Mouse (Mus musculus): ENCODE results near the gene Gm49320.
"Not testable (repeated sequence)": the region's sequence is repeated elsewhere in the genome, so short reads cannot be mapped to it uniquely, and the experiment has no call there.

Gene Gm49320

DNA sequence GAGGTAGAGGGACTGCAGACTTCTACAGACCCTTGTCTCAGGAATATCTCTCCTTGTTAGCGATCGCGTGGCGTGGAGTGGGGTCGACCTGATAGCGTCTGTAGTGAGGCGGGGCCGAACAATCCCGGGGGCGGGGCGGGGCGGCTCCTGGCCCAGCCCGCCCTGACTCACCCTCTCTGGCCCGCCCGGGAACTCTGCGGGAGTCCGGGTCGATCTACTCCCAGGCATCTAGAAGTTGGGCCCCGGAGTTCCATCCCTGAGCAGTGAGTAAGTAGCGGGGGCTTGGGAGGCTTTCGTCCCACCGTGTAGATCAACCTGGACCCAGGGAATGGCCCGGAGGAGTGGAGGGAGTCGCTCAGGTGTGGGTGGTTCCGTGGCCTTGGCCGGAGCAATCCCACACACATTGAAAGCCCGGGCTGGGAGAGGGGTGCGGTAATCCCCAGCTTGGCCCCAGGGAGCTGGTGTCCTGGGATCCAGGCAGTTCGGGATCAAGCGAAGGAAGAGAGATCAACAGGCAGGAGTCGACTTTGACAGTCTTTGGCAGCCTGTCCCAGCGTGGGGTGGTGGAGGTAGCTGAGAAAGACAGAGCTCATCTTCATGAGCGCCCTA is 11.8 kb upstream of the Gm49320 start, which contains the start of gene Lrrc8e:
Gene Lrrc8e, plus strand, starts transcription at position 89 of the 609 bp plus-strand sequence.
- DNase-seq (ENCODE audit: low spot score): no peak

DNA sequence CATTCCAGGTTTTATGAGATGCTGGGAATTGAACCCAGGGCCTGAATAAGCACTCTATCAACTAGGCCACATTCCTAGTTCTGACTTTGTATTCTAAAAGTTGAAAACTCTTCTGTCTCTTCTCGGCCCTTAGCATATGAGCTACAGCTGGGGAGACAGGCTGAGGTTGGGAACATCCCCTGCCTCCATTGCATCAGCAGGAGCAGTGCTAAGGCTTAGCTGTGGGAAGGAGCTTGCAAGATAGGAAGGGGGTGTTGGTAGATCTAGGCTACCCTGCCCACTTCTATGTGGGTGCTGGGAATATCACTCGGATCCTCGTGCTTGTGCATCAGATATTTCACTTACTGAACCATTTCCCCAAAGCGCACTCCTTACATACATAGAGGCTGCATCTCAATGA is 10.7 kb upstream of the Gm49320 start:
- DNase-seq (ENCODE audit: low spot score): no peak

DNA sequence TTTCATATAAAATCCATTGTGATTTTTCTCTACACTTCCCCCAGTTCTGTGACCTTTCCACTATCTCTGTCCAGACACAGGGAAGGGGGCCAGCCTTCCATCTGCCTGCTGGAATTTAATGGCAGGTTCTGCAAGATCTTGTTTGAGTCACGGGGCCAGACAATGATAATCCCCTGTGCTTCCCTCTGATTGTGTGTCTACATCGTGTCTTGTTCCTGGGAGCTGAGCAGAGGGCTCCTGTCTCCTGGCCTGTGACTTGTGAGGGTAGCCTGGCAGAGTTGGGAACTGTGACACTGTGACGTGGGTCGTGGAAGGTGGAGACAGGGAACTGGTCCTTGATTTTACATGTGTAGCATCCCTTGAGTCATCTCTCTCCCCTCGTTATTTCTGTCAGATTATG is 8.9 kb upstream of the Gm49320 start:
- no peak for DNase-seq (ENCODE audit: low spot score)

GRCm38 (mm10) chr8:4230612-4231351 is 7.9 kb upstream of the Gm49320 start:
- DNase-seq (ENCODE audit: low spot score): no peak

DNA sequence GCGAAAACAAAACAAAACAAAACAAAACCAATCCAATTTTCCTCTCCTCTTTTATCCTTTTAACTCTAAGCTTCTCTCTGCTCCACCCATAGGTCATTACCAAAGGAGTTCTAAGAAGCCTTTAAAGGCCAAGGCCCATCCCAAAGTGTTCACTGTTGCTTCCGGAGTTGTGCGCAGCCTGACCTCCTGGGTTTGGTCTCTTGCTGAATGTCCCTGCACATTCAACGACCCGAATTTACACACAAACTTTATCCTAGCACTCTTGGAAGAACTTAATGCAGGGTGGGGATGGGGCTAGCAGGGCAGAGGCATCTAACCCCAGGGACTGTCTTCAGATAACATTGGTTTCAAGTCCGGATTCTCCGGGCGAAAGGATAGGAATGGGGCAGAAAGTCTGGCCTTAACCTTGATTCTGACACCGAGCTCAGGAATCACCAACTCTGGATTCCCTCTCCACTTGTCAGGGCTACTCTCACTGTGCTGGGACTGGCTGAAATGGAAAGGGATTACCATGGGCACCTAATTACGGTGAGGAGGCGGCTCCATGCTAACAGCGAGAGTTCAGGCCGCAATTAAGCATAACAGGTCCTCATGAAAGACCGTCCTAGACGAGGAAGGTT is 741 bp upstream of the Gm49320 start:
- no peak for DNase-seq (ENCODE audit: low spot score)

DNA sequence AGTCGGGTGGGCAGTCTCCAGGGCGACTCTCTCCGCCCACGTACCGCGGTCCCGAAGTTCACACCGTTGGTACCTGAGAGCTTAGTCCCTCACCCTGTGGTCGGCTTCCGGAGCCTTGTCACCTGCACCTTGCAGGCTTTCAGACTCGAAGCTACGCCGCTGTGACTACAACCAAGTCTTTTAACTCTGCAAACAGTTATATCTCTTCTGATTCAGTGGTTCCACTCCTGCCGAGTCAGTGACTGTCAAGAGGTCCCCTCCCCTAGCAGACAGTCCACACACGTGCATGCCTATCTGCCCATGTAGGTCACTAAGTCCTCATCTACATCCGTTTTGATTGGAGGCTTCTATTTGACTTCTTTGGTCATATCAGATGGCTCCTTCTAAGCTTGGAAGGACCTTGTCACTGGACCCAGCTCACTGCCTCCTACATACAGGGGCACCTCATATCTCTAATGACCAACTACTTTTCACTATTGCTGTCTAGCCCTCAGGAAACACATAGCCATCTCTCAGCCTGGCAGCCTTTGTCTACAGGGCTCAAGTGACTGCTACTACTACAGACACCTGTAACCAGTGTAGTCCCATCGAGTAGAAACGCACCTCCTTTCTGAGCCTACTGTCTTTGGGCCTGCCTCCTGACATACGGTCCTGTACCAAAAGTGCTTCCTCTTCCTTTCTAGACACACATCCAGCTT is 677 bp downstream of the Gm49320 start:
- DNase-seq (ENCODE audit: low spot score): no peak

DNA sequence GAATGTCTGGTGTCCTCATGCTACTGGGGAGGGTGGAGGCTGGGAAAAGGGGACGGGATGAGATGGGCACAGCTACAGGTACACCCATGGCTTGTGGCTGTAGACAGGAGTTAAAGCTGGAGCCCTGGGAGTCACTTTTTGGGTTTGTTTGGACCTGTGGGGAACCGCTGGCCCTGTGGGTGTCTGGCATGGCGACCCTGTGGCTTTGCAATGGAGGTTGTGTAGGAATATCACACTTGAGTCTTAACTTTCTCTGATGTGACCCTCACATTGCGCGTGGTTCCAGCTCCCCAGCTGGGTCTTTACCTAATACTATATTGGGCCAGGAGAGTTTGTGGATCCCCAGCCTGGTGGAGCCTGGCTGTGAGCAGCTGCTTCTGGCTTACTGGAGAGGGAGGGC is 6.4 kb downstream of the Gm49320 start:
- no peak for DNase-seq (ENCODE audit: low spot score)

- no peak for DNase-seq (ENCODE audit: low spot score)
Measured at GRCm38 (mm10) chr8:4245737-4246136, 7.1 kb downstream of the Gm49320 start.

- DNase-seq (ENCODE audit: low spot score): no peak
Measured at GRCm38 (mm10) chr8:4247241-4247640, 8.6 kb downstream of the Gm49320 start.

GRCm38 (mm10) chr8:4247951-4248540 is 9.4 kb downstream of the Gm49320 start, which contains the start of gene Tgfbr3l:
Tgfbr3l (plus strand) TSS chr8:4248214.
- DNase-seq (ENCODE audit: low spot score): no peak

DNA sequence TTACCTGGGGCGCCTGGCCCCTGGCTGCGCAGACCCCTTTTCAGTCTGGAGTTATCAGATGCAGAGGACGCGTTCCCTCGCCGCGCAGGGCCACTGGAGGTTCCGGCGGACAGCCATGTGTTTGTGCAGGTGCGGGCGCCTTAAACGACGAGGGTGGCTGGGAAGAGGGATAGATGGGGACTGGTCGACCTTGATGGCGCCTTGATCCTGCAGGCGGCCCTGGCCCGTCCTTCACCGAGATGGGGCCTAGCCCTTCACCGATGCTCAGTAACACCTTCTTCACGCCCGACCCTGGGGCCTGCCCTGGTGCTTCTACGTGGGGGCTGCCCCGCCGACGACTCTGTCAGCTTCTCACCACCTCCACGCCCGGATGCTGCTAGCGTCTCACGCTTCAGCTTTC is 10.5 kb downstream of the Gm49320 start:
- no peak for DNase-seq (ENCODE audit: low spot score)

DNA sequence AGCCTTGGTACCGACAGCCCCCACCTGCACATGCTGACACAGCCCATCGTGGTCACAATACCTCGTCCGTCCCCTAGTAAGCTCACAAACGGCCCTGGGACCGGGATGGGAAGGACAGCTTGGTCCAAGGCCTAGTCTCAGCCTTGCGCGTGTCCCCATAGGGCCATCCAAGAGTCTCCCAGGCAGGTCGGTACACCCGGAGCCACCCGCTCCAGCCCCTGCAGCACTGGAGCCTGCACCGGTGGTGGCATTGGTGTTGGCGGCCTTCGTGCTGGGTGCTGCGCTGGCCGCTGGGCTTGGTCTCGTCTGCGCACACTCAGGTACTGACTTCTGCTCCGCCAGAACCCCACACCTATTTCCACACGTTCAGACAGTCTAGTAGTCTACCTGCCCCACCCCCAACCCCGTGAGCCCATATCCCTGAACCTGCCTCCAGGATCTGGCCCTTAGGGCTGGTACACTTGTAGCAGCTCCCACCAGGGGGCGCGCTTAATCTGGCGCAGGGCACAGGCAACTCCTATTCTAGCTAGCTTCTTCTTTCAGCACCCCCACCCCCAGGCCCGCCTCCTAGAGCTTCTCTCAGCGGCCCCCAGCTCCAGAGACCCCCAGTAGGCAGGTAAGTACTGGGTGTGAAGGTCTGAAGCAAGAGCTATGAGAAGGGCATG is 11.8 kb downstream of the Gm49320 start:
- DNase-seq (ENCODE audit: low spot score): peak; percentile 89

GRCm38 (mm10) chr8:4252116-4252760 is 13.6 kb downstream of the Gm49320 start:
- DNase-seq (ENCODE audit: low spot score): no peak

DNA sequence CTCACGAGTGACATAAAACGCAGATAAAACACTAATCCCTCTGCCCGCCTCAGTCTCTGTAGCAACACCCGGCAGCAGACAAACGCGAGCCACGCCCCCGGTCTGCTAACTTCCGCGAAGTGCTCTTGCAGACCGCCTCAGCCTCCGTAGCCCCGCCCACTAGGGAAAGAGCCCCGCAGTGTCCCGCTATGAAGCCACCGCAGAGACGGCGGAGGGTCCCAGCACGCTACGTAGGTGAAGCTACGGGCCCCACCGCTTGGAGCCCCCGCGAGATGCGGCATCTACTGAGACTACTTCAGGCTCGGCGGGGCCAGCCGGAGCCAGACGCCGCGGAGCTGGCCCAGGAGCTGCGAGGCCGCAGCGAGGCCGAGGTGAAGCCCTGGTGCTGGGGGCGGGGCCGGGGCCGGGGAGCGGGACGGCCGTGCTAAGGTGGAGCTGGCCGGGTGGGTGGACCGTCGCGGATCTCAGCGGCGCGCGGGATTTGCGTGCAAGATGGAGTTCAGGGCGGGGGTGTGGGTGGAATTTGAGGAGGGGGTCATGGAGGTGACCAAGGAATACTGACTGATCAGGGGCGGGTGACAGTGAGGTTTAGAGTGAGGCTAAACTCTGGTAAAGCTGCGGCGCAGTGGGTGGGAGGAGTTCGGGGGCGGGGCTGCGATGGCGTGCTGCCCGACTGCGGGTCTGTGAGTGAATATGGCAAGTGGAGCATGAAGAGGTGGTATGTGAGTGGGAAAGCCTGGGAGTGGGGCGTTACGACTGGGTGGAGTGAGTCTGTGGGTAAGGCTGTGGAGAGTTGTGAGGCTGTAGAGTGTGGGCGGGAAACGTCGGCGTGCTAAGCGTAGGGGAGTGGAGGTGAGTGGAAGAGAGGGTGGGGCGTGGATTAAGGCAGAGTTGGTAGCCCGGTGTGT is 14.5 kb downstream of the Gm49320 start, which contains the start of gene Snapc2:
Gene Snapc2, plus strand, starts transcription at position 147 of the 908 bp plus-strand sequence.
- peak; percentile 97 for DNase-seq (ENCODE audit: low spot score)

DNA sequence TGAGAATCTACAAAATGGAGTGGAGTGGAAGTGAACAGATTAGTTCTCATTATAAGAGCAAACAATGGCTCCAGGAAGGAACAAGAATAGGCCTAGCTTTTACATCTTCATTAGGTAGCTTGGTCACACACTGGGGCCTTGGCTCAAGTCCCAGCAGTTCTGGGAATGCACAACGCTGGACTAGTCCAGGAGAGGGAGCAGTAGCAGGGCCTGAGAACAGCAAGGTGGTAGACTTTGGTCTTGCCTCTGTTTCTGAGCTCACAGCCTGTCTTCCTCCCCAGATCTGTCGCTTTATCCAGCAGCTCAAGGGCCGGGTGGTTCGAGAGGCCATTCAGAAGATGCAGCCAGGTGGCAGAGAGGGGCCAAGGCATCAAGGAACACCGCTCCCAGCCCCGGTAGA is 15.3 kb downstream of the Gm49320 start:
- DNase-seq (ENCODE audit: low spot score): no peak

DNA sequence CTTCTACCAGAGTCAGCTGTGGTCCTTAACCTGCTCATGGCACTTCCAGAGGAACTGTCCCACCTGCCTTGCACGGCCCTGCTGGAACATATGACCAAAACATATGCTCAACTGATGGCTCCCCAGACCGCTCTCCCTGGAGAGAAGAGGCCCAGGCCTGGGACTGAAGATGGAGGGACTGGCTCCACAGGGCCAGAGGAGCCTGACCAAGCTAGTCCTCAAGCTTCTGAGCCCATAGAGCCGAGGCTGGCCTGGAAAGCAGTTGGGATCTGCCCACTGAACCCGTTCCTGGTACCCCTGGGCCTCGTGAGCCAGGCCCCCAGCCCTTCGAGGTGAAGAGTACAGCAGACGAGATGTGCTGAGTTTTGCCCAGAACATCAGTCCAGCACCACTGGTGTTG is 16.8 kb downstream of the Gm49320 start:
- DNase-seq (ENCODE audit: low spot score): not testable (repeated sequence)

DNA sequence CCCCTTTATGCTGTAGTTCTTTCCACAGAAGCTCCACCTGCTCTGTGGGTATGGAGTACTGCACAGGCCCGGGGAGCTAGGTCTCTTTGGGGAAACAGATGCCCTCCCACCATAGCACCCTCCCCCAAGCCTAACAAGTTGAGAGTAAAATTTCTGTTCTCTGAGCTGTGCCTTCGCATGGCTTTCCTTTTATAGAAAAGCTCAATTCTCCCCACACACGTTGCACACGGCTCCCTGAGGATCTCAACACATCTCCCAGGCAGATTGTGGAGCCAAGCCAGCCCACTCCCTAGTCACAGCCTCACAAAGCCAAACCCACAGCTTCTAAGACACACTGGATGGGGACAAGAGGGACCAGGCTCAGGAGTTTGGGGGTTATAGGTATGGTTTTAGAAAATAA is 18.2 kb downstream of the Gm49320 start:
- no peak for DNase-seq (ENCODE audit: low spot score)

GRCm38 (mm10) chr8:4257350-4257749 is 18.7 kb downstream of the Gm49320 start:
- DNase-seq (ENCODE audit: low spot score): no peak

DNA sequence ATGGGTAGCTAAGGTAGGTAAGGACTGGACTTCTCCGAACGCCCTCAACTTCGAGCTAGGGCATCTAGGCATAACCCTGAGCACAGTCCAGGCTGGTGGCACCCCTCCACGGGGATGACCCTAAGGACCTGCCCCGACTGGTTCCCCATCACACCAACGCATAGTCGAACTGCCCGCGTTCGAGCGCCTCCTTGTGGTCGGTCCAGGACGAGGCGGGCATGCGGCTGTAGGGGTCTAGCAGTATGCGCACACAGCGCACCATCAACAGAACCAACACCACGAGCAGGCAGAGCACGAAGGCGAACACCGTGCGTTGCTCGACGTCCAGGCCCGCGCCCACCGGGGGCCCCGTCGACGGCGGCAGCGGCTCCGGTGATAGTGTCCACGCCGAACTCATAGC is 19.6 kb downstream of the Gm49320 start:
- peak; percentile 91 for DNase-seq (ENCODE audit: low spot score)

- no peak for DNase-seq (ENCODE audit: low spot score)
Measured at GRCm38 (mm10) chr8:4258678-4259077, 20.0 kb downstream of the Gm49320 start.

All from retina, embryonic 14.5 days (tissue).